Mouse (Mus musculus) ES-CJ7 (cell line): Measurements from ENCODE around the gene Glrx5.

ENCODE experiments used
- DNase-seq: peaks from one replicate; pipeline ENCODE4 v3.0.0; 2011; ENCODE audit warnings: low read depth, low spot score

The Glrx5 gene

GRCm38 (mm10) chr12:105003715-105004114 is 28.8 kb upstream of the Glrx5 start:
- no peak for DNase-seq

DNA sequence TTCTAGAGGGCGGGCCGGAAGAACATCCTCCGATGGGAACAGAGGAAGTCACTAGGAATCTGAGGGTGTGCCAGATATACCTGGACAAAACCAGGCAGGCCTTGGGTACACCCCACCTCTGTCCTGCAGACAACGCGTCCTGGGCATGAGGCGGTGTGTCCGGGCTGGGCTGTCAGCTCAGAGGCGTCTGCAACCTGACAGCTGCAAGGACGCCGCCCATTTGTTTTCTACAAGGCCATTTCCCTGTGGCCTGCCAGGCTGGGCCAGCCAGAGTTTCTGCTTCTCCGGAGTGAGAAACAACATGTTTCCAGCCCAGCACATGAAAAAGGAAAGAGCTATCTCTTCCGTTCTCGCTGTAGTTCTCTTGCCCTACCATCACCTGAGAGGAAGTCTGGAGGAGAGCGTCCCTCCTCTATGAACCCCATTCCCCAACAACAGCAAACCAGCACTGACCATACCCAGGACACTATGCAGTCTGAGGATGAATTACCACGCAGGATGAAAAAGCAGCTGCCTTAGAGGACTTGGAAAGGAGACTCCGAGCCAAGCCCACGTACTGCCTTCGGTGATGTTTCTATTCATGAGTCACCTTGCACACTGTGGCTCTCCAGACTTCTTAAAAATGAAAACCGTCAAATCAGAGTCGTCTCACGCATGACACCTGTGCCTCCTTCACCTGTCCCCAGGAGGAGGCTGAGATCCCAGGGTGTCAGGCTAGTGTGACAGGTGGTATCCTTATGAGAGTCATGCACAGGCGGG is 27.4 kb upstream of the Glrx5 start:
- no peak for DNase-seq

- DNase-seq, result no peak
Observed at GRCm38 (mm10) chr12:105005715-105005972, 26.8 kb upstream of the Glrx5 start.

DNA sequence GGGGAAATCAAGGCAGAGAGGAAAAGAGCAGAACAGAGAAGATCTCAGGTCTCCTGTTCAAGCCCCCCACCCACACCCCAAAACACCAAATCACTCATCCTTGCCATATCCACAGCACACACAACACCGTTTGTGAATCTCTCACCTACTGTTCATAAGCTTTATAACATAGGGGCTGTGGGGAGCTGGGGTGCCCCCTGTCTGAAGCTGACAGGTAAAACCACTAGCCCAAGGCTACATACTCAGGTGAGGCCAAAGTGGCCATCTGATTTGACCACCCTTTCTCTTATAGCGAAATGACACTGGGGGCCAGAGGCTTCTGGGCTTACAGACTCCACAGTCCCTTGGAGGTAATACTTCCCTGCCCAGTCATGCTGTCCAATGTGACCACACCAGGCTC is 24.3 kb upstream of the Glrx5 start:
- DNase-seq, result no peak

DNA sequence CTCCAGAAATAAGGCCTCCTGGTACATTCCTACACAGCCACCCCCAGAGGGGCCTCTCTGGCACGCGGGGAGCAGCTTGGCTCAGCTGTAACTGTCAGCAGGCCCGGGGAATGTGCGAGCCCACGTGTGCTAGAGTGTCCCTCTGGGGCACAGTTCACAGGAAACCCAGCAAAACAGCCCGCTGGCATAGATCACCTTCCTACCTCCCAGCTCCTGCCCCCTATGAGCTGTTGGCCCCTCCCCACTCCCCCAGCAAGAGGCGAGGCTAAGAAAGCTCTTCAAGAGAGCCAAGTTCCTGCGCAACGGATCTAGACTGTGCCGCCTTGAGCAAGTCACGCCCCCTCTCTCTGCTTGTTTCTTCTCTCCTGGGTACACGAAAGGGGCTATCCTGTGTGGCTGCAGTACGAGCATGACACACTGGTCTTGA is 23.7 kb upstream of the Glrx5 start:
- DNase-seq, result peak; percentile 62

DNA sequence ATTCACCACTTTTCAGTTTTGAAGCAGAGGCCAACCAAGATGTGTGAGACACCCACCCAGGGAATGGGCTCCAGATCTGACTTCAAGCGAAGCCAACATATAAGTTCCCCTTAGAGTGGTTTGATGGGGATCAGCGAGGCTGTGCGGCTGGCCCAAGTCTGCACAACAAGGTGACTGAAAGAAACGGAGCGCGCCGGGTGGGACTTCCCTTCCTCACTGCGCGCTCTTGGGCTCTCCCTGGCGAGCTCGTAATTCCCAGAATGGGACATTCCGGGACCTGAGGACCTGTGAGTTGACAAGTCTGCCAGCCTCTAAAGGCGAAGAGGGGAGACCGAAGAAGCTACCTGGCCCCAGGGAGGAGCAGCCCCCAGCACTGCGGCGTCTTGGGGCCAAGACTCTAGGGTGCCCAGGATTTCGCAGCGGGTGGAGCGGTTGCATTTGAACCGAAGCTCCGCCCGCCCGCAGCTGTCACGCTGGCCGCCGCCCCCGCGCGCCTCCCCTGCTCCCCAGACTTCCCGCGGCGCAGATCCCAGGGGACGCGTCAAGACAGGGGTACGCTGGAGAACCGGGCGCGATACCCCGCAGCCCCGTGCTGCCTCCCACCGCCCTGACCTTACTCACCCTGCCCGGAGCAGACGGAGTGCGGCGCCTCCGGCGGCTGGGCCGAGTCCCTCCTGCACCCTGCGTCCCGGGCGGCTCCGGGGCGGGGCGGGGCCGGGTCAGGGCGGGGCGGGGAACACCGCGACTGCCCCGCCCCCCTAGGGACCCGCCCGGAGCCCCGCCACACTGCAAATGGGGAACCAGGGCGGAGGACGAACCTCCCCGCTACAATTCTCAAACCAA is 22.9 kb upstream of the Glrx5 start, which contains the start of gene Syne3:
Gene Syne3, minus strand, starts transcription at position 440 of the 843 bp plus-strand sequence.
- DNase-seq, result no peak

- DNase-seq, result peak; percentile 64
Observed at GRCm38 (mm10) chr12:105010213-105010790, 22.2 kb upstream of the Glrx5 start.

- DNase-seq, result no peak
Observed at GRCm38 (mm10) chr12:105011589-105011988, 20.9 kb upstream of the Glrx5 start.

- DNase-seq, result no peak
Observed at GRCm38 (mm10) chr12:105012314-105012713, 20.2 kb upstream of the Glrx5 start.

GRCm38 (mm10) chr12:105013065-105013464 is 19.4 kb upstream of the Glrx5 start:
- no peak for DNase-seq

DNA sequence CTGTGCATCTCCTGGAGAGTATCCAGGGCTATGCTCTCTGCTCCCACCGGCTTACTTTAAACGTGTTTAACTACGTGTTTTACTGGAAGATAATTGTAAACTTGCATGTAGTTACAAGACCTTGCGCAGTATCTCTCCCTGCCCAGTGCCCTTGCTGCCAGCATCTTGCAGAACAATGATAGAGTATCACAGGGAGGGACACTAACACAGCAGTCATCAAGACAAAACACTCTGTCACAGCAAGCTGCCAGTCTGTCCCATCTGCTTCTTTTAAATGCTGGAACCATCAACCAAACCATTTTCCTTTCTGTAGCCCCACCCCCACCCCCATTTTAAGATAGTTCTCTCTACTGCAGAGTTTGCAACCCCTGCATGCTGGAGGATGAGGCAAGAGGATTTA is 16.3 kb upstream of the Glrx5 start:
- no peak for DNase-seq

DNA sequence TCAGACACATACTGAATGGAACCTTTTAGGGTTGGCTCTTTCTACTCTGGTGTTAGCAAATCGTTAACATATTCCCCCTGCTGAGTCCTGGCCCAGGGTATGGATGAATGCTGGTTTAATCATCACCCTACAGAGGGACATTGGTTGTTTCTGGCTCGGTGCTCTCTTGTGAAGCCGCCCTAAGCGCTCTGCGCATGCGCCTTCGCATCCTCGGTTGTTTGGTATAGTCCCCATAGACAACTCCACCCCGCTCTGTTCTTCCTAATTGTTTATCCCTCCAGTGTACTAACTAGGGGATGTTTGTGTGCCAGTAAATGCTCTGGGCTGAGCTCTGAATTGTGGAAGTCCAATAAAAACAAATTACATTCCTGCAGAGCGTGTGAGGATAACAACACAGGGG is 15.8 kb upstream of the Glrx5 start:
- DNase-seq, result no peak

- DNase-seq, result no peak
Observed at GRCm38 (mm10) chr12:105019359-105020219, 12.9 kb upstream of the Glrx5 start.

GRCm38 (mm10) chr12:105021441-105022069 is 10.9 kb upstream of the Glrx5 start:
- no peak for DNase-seq

GRCm38 (mm10) chr12:105022141-105022540 is 10.3 kb upstream of the Glrx5 start:
- DNase-seq, result peak; percentile 78

- no peak for DNase-seq
Observed at GRCm38 (mm10) chr12:105022776-105023175, 9.7 kb upstream of the Glrx5 start.

DNA sequence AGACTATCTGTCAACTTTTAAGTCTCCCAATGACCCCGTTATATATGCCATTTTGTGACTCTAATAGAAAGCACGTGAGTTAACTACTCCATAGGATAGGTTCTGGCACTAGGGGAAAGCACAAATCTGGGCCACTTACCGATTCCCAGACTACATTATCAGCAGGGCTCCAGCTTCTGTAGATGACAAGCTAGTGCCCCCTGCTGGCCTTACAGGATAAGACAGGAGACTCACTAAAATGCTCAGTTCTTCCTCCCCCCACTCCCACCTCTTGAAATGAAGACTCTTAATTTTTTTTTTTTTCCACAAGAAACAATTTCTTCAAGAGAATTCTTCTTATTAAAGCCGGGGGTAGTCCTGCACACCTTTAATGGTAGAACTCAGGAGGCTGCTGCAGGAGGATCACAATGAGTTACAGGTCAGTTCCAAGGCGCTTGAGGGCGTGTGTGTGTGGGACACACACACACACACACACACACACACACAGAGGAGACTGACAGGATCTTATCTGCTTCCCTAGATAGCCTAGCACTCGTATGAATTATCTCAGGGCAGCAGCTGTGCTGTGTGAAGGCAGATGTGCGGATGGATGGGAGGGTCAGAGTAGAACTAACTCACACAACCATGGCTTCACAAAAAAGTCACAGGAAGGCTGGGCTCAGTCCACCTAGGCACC is 7.1 kb upstream of the Glrx5 start:
- peak; percentile 84 for DNase-seq

DNA sequence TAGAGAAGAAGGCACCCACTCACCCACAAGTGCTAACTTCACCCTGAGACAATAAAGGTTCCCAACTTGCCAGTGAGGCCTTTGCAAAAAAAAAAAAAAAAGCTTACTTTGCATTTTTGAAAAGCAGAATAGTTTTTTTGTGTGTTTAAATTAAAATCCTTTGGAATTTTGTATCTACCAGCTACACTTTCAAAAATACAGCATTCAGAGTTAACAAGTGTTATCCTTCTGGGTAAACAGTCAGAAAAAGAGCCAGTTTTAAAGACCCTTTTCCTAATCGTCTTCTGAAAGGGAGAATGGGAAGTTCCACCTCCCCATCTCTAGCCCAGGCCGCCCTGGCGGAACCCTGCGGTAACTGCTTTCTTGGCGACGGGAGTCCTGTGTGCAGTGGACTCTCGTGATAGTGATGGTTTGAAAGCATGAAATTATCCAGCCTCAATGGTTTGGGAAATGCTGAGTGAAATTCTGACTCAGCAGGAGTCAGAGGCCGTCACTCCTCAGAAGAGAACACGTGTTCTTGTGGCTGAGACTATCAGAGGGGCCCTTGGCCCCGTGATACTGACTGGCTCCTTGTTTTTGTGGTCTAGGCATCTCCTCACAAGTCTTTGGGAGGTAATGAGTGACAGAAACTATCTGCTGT is 6.4 kb upstream of the Glrx5 start:
- DNase-seq, result no peak

GRCm38 (mm10) chr12:105027323-105027991 is 5.0 kb upstream of the Glrx5 start:
- peak; percentile 93 for DNase-seq

DNA sequence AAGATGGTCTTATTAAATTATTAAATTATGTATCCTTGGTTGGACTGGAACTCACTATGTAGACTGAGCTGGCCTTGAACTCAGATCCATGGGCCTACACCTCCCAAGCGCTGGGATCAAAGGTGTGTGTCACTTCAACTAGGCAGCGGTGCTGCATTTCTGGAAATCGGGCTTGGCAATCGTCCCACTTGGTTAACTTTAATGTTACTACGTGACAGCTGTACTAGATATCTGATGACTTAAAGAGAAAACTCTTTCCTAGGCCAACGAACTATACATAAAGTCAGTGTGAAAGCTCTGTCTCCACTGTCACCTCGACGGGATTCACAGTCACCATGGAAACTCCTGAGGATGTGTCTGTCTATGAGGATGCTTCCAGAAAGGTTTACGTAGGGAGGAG is 2.6 kb upstream of the Glrx5 start:
- DNase-seq, result no peak
